Mouse (Mus musculus) urinary bladder, adult 18-20 months (tissue): ENCODE results near the gene Mfsd4b5.
"Not testable (repeated sequence)": the region's sequence is repeated elsewhere in the genome, so short reads cannot be mapped to it uniquely, and the experiment has no call there.

Source experiments
- DNase-seq, 2 experiments: peaks; one replicate each; pipeline ENCODE4 v3.0.0; 2022; ENCODE audit warnings: low spot score in 2 of 2, mixed read lengths in 2 of 2

The Mfsd4b5 gene

DNA sequence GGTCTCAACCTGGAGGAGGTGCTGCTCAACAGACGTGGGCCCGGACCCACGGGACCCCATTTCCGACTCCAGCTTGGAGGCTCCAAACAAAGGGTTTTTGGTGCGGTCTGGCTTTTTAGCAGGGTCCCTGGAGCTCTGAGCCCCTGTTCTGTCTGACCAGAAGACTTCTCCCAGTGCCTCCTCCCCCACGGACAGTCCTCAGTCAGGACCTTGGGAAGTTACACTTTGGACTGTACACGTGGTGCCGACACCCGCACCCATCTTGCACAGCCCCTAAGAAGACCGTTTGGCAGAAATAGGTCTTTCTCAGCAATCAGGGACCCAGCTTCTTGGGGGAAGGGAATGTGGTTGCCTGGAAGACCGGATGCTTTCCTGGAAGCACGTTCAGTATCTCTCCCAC, at the start of gene Mfsd4b5:
Gene Mfsd4b5, minus strand, starts transcription at position 181 of the 400 bp plus-strand sequence.
- no peak for DNase-seq

DNA sequence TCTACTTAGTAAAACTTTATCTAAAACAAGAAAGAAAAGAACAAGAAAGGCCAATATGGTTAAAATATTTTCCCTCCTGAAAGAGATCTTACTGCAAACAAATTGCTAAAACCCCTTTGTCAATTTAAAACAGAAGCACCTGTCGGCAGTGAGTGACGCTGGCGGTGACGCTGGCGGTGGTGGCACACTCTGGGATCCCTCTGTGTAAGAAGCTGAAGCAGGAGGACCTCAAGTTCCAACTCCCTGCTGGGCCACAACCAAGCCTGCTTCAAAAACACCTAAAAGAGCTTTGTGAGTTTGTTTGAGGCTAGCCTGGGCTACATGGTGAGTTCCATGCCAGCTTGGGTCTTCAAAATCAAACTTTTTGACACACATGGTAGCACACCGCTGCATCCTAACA, 48.5 kb upstream of the Mfsd4b5 start:
- no peak for DNase-seq

DNA sequence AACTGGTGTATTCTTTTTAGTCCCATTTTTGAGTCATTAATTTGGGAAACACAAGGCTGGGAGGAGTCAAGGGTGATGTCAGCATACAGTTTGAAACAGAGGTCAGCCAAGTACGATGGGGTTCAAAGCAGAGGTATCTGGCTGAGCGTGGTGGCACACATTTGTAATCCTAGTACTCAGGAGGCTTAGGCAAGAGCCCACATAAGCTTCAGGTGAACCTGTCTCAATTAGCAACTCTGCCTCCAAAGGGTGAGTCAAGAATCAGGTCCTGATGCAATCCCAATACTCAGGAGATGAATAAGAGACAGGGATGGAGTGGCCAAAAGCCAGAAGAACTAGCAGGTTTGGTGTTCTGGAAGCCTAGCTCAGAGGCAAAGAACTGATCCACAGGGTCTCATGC, 46.5 kb upstream of the Mfsd4b5 start:
- DNase-seq, result no peak

DNA sequence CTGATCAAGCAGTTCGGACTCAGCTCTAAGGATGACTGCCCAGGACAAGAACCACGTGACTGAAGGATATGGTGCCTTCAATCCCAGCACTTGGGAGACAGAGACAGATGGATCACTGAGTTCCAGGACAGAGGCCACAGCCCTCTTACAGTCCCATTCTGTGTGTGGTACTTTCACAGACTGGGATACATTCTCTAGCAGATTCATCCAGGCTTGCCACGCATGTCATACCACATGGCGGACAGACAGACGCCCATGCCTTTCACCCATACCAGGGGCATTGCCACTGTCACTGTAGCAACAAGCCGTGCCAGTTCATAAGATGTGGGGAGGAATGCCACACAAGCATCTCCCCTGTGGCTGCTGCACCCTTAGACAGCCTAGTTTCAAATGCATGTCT, 44.3 kb upstream of the Mfsd4b5 start:
- DNase-seq, result no peak

DNA sequence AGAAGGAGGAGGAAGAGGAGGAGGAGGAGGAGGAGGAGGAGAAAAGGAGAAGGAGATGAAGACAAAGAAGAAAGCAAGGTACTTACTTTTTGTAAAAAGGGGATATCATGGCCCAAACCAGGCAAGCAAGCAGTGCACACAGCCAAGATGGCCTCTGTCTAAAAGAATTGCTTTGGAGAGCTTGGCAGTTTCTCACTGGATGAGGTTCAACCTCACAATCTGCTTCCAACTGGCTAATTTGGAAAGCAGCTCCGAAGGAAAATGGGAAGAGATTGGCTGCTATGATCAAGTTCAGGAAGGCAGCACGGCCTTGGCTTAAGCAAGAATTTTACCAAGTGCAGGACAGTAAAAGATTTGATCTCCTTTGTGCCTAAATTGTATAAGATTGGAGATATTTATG, 43.2 kb upstream of the Mfsd4b5 start:
- no peak for DNase-seq

DNA sequence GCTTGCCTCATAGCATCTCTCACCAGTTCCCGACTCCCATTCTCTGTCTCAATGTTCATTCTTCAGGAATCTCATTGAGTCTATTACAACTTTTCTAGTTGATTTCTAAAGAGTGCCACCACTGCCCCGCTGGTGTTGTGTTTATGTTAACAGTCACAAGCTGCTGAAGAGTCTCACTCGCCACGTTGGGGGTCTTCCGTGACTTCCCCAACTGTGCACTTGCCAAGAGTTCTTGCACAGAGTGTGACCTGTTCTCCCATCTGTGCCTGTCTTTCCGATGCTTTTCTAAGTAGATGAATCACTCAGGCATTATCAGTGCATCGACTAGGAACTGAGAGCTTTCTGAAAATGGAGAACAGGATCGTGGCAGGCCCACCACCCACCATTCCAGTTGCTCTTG, 41.6 kb upstream of the Mfsd4b5 start:
- DNase-seq, result no peak

DNA sequence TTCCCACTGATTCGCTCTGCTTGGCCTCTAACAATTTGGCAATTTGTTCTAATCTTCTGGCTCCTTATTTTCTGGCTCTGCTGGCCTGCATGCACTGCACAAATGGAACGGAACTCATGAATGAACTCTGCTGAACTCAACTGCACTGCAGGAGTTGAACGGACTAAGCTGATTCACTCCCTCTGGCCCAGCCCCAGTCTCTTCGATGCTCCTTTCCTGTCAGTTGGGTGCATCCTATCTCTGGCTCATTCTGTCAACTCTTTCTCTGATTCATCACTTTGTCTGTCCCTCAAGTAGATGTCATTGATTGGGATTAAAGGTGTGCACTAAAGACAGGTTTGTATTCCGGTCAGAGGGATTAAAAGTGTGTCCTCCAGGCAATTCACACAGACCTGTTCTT, 40.1 kb upstream of the Mfsd4b5 start:
- no peak for DNase-seq

DNA sequence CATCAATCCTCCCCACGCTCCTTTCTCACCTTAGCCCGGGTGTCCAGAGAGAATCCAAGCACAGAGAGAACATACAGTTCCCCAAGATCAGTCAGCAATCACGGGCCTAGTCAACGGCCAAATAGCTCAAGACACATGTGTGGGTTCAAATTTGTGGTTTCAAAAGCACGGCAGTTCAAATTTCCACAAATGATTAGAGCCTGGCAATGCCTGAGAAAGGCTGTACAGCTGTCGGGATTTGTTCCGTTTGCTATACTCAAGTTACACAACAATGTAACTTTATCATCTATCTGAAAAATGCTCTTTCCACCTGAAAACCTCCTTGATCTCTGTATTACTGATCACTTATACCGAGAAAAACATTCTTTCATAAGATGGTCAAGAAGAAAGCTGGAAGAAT, 39.1 kb upstream of the Mfsd4b5 start:
- no peak for DNase-seq

DNA sequence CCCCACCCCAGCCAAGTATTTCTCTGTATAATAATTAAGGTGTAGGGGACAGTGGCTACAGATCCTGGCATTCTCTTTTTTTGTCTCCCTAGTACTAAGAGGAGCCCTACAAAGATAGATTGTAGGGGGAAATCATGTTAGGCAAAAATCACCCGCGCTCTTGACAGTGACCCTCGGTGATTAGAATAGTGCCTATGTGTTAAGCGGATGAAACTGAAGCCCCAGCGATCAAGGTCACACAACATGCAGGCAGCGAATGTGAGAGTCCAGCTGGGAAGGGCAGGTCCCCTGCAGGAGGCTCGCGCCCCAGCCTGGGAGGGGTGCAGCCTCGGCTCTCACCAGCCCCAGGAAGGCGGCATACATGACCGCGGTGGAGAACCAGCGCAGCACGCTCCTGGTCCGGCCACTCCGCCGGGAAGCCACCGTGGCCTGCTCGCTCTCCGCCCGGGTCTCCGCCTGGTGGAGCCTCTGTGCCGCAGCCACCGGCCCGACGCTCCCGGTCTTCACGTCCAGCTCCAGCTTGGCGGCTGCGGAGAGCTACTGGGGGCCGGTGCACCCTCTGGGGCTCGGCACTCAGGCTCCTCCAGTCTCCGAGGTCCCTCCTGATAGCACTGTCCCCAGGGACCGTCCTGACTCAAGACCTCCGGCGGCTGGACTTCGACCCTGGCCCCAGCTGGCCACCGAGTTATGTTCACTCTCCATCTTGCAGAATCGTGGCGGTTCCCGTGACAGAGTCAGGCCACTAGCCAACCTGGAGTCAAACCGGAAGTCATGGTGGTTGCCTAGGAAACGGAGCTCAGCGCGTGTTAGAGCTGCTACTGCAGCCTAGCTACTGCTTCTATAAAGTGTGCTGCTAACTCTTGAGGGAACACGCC, 38.3 kb upstream of the Mfsd4b5 start, which contains the start of gene Mfsd4b1:
Gene Mfsd4b1, minus strand, starts transcription at position 715 of the 875 bp plus-strand sequence.
- peak; percentile 62 to 65 for DNase-seq

DNA sequence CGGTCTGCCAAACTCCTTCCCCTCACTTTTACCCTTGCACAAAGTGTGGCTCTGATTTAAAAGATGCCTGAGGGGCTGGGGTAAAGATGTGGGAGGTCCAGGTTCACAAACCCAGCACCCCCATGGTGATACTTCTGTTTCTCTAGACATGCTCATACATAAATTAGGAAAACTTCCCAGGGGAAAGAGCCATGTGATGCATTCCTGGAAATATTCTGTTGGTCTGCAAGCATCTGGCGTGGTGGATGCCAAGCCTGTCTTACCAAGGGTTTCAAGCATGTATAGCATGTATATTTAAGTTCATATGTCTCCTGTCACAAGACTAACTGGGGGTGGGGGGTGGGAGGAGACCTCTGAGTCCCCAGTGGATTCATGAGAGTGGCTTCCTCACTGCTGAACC, 34.0 kb upstream of the Mfsd4b5 start:
- DNase-seq, result no peak

DNA sequence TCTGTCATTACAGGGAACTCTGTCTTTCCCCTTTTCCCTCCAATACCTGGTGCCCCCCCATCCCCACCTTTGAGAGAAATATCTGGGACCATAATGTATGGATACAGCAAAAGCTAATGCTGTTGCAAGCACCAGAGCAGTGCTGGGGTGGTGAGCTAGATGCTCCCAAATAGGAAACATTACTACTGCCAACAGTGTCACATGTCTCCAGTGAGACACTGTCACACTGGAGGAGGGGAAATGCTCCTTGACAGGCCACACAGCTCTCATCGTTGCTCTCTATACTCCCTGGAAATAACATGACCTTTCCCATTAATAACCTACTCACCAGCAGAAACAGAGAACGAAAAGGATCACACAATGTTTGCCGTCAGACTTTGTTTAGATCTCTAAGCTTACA, 33.0 kb upstream of the Mfsd4b5 start:
- no peak for DNase-seq

DNA sequence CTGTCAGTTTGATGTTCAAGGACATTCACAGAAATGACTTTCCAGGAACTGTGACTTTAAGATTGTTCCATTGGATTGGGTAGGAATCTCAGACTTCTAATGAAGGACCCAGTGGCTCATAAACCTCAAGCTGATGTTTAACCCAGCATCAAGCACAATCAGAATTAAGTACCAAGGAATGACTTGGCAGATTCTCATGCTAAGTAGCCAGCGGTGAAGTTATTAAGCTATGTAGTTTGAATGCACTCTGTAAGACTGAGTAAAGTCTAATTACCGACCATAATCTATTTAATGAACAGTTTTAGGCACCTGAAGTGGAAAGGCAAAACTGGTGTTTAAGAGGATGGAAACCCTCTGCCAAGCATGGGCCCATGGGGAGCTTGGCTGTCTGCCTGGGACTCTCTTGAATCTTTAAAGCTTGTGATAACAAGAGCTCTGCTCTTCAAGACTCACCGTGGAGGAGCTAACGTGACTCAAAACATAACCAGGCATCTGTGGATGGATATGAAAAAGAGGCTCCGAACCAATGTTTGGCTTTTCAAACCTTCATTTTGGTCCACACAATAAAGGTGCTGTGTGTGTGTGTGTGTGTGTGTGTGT, 31.9 kb upstream of the Mfsd4b5 start:
- DNase-seq, result no peak

DNA sequence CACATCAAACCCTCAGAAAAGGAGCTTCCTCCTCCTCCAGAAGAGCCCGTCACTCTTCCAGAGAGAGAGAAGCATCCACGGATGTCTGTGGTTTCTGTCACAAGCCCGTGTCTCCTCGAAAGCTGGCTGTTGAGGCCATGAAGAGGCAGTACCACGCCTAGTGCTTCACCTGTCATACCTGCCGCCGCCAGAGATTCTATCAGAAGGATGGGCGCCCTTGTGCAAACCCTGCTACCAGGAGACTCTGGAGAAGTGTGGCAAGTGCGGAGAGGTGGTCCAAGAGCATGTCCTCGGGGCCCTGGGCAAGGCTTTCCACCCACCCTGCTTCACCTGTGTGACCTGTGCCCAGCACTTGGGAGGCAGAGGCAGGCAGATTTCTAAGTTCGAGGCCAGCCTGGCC, 23.1 kb upstream of the Mfsd4b5 start:
- DNase-seq, result no peak

DNA sequence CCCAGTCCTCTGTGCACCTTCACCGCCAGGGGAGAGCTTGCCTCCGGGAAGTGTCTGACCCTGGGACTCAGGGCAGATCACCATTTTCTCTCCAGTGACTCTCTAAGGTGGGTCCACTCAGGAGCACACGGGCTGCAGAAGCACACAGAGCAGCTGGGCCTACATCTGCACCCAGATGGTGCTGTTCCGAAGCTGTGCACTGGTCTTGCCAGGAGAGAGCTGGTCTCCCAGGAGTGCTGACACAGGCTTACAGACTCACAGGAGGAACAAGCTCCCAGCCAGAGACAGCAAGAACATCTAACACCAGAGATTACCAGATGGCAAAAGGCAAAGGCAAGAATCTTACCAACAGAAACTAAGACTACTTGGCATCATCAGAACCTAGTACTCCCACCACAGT, 22.4 kb upstream of the Mfsd4b5 start:
- DNase-seq, result not testable (repeated sequence)

DNA sequence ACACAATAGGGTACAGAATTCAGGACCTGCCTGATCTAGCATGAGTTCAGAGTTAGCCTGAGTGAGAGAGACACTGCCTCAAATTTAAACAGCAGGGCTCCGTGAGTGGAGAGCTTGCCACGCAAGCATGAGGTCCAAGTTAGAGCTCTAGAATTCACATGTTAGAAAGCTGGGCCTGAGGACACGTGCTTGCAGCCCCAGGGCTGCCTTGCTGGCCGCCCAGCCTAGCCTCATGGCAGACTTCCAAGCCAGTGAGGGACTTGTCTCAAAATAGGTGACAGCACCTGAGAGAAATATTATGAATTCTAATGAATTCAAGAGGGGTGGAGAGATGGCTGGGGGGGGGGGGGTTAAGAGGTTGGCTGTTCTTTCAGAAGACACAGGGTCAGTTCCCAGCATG, 21.5 kb upstream of the Mfsd4b5 start:
- DNase-seq, result no peak

DNA sequence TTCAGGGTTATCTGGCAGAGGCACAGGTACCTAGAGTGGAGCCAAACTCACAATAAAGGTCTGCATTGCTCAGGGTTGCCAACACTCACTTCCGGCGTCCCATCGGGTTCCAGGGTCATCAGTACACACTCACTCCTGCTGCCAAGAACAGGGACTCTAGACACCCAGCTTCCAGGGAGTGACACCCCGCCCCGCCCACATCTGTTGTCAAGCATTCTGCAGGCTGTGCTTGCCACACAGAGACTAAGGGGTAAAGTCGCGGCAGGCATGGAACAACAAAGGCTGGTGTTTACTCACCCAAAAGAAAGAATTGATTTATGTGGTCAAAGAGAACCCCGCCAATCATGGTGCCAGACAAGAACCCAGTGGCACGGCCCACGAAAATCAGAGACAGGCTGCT, 20.5 kb upstream of the Mfsd4b5 start:
- DNase-seq, result peak in 1 of 2 experiments; percentile 6

DNA sequence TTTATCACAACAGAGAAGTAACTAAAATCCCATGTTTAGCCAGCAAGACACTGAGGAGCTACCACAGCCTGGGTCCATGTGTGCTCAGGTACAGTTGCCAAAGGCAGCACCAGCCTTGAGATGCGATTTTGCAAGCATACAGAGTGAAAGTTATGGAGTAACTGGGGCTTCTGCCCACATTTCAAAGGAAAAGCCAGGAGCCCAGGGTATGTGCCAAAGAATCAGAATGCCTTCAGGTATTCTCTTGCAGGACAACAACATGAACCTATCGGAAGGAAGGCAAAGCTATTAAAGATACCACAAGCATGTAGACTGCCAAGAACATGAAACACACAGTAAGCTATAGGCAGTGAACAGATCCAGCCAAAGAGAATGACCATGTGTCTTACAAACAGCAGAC, 14.3 kb upstream of the Mfsd4b5 start:
- DNase-seq, result no peak

DNA sequence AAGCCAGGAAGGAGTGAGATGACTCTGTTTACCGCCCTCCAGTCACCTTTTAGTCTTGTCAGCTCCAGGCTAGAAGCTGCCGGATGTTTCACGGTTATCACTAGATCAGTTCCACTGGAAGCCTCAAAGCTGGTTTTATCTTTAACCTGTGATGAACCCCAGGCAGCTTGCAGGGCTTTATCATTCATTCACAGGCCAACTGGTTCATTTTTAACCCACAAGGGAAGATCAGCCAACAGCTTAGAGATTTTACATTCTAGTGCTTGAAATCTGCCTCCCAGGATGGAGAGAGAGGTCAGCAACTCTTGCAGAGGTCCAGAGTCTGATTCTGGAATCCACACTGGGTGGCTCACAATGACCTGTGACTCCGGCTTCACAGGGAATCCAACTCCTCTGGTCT, 4.7 kb upstream of the Mfsd4b5 start:
- no peak for DNase-seq

DNA sequence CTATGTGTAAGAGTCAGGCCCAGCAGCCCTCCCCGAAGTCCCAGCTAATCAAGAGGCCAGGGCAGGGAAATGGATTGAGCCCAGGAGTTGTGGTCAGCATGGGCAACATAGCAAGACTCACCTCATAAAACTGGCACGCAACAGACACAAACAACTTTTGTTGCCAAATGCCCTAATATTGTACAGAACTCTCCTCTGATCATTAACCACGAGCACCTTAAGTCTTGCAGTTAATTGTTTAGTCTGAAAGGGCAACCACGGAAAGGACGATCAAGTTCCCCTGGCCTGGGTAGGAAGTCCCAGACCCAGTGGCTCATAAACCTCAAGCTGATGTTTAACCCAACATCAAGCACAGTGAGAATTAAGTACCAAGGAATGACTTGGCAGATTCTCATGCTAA, 3.8 kb downstream of the Mfsd4b5 start:
- no peak for DNase-seq

DNA sequence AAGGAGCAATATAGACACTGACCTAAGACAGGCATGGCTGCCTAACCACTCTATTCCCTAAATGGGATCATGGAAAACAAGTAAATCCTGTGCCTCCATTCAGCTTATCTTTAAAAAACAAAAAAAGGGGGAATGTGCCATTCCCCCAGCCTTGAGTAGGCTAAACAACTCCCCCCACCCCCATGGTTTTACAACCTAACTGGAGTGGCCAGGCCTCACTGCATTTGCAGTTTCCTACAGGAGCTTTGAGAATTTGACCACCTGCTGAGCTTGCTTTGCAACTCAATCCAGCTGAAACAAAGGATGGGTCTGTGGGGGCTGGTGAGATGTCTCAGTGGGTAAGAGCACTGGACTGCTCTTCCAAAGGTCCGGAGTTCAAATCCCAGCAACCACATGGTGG, 8.2 kb downstream of the Mfsd4b5 start:
- DNase-seq, result no peak

DNA sequence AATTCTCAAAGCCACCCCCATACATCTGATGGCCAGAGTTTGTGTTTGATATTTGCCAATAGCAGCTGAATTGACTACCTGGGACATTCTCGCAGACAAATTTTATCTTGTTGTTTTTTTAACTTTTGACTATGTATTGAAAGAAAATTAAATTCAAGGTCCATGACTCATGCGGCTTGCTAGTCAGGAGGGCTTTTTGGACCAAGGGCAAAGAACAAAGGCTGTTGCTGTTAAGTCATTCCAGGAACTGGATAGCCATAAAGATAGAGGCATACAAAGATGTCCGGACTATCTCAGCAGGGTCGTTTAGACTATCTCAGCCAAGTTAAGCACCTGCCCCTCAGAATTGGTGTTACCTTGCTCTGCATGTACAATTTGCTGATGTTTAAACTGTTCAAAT, 9.1 kb downstream of the Mfsd4b5 start:
- DNase-seq, result no peak

DNA sequence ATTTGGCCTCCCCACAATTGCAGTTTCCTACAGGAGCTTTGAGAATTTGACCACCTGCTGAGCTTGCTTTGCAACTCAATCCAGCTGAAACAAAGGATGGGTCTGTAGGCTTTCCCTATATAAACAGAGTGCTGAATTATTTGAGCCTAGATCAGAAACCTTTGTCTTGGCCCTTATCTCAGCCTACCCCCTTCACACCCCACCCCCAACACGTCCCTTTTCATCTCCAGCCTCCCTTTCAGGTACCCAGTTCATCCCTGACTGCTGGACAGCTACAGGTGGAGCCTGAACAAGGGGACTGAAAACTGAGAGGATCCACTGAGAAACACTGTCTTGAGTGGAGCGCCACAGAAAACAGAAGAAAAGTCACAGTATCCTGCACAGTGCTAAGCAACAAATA, 10.7 kb downstream of the Mfsd4b5 start:
- DNase-seq, result no peak

DNA sequence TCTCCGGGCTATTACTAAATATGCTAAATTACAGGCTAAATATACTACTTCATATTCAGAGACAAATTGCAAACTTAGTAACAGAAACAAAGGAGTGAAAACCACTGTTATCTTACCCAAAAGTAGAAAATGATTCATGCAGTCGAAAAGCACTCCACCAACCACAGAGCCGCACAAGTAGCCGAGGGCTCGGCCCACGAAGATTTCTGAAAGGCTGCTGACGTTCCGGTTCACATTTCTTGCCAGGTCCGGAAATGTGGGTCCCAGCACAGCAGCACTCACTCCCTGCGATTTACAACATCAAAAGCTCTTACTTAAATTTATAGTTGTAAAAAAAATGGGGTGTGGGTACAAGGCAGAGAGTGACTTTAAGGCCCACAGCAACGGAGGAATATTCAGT, 11.5 kb downstream of the Mfsd4b5 start:
- no peak for DNase-seq
